Mouse (Mus musculus) heart, postnatal 14 days (tissue): ENCODE measurements around the gene Kbtbd12. TPM values are rescaled to one million over a fixed set of nuclear protein-coding genes. Genes with fewer than 3 reads are reported as not detected.

Experiments used
- DNase-seq, 2 experiments: peaks; one replicate each; pipeline ENCODE4 v3.0.0; 2021 to 2022
- intact Hi-C: fragments of 180-260 bp; cut with DNase I; formaldehyde crosslinking; loops from one replicate; pipeline ENCODE4 v1.15.1; 2025
- total RNA-seq, 2 experiments: library from RNA; stranded (reverse); gene quantifications; 2 replicates each; pipeline ENCODE4 v1.2.3; 2021

Kbtbd12 gene
- total RNA-seq, 2 experiments from 2014 or later: 32.7 to 36.1 TPM

DNA sequence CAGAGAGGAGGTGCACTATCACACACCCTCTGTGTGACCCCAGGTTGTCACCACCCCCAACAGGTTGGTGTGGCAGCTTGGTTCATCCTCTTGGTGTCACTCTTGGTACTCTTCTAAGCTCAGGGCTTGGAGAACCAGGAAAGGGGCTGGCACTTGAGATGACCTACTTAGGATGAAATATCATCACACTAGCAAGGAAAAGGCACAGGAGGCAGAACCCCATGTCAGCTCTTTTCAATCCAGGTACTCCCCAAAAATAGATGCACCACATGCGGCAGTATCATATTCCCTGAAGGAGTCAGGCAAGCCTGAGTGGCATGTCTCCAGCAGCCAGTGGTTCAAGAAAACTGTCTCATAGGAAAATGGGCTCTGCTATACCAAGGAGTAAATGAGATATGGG lies 79.7 kb downstream of the Kbtbd12 start:
- intact Hi-C loops: no loop called here
- no peak for DNase-seq

DNA sequence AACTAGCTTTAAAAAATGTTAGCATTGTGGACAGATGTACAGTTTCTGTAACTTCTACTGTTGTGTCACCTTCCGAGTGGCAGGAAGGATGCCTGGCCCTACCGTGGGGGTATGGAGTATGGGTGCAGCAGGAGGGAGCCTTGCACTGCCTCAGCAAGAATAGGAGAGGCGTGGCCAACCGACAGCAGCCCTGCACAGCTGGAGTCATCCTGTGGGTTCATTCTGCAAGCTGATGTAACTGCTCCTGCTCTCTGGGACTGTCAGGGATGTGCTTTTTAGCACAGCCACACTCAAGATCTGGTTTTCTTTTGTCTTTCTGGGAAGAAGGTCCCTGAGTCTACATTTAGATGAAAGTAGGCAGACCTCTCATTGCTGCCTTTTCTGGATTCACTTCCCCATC lies 80.2 kb downstream of the Kbtbd12 start:
- intact Hi-C loops: no loop called here

DNA sequence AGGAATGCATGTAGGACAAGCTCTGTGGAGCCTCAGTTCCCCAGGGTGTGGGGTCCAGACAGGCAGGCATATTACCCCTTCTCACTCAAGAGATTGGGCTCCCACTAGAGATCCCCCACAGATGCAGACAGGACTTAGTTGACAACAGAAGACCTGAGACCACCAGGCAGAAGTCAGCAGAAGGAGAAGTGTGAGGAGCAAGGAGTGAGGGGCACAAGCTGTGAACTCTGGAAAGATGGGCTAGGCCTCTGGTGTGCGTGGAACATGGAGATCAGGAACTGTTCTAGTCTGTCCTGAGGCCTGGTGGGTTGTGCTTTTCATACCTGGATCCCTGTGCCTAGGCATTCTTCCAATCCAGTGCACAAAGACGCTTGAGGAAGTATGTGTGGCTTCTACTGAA lies 87.8 kb downstream of the Kbtbd12 start:
- no peak for DNase-seq
- intact Hi-C loops: loop anchor here (2.0 to 5.0 kb wide), 3 partner anchors 281 to 342 kb away; no protein-coding TSS in a partner anchor

More for the DNA sequence above, 80.2 kb downstream of the Kbtbd12 start:
- DNase-seq: no peak

DNA sequence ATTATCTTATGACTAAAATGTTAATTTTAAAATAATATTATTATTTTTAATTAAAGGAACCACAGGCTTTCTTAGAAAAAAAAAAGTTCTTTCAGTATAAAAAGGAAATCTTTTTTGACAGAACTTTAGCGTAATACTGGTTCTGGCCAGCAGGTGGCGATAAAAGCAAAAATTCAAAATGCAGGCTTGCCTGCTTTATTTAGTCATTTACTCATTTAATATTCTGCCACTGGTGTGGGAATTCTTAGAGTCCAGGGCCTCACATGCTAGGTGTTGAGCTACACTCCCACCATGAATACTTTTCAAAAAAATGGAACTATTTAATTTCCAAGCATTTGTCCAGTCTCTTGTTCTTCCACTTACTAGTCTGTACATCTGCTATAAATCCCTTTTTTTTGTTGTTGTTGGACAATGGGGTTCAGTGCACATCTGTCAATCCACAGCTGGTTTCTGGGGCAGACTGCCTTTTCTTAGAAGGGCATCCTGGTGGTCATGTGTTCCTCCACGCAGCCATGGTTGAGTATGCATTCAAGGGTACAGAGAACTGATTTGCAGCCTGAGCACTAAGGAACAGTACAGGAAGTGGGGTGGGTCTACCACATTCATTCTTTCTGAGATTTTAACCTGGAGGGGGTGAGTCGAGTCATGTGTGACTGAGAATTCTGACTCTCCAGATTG lies 88.5 kb downstream of the Kbtbd12 start:
- DNase-seq: peak; percentile 59 to 79
- intact Hi-C loops: loop anchor here (2.0 to 5.0 kb wide), 2 partner anchors 306 to 343 kb away; no protein-coding TSS in a partner anchor

DNA sequence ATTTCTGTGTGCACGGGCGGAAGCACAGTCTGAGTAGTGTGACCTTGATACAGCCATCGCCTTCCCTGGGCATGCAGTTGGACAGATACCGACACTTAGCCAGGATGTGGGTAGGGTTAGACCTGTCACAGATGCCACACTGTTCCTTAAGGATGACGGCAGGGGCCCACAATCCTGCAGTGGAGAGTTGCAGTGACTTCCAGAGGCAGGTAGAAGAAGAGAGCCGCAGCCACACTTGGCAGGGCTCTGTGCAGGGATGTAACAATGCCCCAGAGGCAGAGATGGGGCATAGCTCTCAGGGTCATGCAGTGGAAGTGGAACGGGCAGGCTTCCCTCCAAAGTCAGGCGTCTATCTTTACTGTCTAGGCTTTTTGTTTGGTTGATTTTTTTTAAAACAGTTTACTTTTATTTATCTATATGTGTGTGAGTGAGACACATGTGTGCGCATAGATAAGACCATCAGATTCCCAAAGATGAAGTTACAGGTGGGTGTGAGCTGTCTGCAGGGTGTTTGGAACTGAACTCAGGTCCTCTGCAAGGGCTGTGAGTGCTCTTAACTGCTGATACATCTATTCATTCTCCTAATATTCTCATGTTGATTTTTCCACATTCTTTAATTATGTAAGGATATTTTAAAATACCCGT lies 89.2 kb downstream of the Kbtbd12 start:
- no peak for DNase-seq
- intact Hi-C loops: loop anchor here (2.0 to 5.0 kb wide), 2 partner anchors 306 to 344 kb away; no protein-coding TSS in a partner anchor

DNA sequence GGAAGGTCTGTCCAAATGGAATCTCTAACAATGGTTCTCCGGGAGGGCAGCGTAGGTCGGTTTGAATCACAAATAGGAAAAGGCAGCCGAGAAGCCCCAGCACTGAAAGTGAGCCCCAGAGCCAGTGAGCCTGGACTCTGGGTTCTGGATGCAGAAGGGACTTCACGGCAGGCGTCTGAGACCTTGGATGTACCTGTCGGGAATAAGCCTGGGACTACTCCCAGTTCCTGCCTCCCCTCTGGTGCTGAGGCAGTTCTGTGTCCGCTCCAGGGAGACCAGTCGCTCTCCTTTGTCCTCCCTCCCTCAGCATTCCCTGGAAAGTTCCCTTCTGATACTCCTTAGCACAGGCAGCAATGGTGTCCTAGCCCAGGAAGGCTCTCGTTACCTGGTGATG lies 92.4 kb downstream of the Kbtbd12 start:
- intact Hi-C loops: loop anchor here (5.0 kb wide), 1 partner anchor 347 kb away; no protein-coding TSS in a partner anchor
- DNase-seq: no peak

DNA sequence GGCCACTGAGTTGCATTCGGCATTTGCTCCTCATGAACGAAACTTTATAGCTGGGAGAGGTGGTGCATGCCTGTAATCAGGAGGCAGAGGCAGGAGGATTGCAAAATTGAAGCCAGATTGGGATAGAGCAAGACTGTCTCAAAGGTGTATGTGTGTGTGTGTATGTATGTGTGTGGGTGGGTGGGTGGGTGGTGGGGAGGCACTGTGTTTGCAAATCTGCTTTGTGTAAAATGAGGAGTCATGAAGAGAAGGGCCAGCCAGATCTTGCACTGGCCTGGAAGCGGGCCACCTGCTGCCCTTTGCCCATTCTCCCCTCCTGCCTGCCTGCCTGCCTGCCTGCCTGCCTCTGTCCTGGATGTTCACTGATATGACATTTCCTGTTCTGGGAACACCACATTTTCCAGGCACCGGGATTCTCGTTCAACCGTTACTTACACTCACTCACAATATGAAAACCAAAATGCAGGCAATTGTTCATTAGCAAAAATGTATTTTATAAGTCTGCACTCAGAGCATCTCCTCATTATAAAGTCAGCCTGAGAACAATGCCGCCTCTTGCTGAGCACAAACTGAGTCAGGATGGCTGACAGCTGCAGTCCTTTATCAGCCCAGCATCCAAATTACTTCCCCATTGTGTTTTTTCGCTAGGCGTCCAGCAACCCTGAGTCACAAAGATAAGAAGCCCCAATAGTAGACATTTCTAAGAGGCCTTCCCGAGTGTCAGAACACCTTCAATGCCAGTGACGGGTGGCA lies 92.9 kb downstream of the Kbtbd12 start:
- DNase-seq: no peak
- intact Hi-C loops: loop anchor here (5.0 kb wide), 1 partner anchor 347 kb away; no protein-coding TSS in a partner anchor

DNA sequence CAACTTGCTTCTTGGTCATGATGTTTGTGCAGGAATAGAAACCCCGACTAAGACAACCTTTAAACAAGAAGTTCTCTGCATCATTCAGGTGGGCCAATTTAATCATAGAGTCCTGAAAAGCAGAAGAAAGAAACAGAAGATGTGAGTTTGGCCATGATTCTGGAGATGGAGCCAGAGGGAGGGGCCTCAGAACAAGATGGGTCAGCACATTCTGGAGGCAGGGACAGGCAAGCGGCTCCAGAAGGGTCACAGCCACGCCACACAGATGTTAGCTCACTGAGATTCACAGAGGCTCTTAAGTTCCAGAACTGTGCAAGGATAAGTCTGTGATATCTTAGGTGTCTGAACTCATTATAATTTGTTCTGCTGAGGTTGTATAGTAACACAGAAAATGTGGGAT lies 93.5 kb downstream of the Kbtbd12 start:
- intact Hi-C loops: no loop called here
- no peak for DNase-seq

DNA sequence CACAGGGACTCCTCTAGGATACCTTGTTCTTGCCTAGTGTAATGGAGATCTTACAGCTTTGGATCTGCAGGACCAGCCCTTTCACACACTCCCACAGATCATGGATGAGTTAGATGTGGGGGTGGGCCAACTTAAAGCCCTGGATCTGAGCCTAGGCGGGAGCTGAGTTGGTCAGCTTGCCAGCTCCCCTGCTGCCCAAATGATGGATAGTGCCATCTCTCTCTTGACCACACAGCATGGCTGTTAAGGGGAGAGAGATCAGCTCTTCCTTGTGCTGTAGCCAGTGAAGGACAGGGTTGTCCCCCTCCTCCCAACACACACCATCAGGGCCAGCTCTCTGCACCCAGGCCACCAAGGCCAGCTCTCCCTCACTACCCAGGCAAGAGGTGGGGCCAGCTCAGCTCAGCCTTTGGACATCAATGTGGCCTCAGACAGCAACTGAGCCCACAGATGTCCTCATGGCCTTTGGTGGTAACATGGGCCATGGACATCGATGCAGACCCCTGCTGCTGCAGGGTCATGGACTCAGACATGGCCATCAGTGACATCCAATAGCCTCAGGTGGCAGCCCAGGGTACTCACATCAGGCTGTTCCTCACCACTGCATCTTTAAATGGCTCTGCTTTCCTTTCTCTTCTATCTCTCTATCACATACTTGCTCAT lies 97.5 kb downstream of the Kbtbd12 start:
- intact Hi-C loops: no loop called here
- DNase-seq: no peak

DNA sequence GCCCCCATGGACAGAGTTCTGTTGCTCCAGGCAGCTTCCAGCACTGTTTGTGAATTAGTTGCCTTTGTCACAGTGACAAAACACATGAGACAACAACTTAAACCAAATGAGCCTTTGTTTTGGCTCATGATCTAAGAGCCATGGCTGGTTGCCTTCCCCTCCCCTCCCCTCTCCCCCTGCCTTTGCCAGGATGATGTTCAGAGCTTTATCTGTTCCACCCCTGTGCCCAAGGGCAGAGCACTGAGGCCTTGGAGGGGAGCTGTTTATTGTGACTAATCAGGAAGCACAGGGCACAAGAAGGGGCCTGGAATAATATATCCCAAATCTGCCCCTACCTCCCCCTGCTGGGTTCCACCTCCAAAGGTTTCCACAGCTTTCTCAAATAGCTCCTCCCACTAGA lies 107.4 kb downstream of the Kbtbd12 start:
- intact Hi-C loops: no loop called here
- DNase-seq: no peak

DNA sequence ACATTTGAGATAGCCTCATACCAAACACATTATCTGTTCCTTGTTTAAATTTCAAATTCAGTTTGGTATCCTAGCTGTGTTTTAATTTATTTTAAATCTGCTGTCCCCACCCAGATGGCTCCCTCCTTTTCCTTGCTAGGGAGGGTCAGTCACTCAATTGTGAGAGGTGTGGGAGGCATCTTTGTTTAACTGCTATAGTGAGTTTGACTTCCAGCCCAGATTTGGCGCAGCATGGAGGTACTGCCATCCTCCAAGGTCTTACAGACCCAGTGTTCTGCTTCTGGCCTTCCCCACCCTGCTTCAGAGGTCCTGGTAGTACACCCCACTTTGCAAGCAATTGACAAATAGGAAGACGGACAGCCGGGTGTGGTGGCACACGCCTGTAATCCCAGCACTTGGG lies 113.7 kb downstream of the Kbtbd12 start:
- intact Hi-C loops: no loop called here
- no peak for DNase-seq

DNA sequence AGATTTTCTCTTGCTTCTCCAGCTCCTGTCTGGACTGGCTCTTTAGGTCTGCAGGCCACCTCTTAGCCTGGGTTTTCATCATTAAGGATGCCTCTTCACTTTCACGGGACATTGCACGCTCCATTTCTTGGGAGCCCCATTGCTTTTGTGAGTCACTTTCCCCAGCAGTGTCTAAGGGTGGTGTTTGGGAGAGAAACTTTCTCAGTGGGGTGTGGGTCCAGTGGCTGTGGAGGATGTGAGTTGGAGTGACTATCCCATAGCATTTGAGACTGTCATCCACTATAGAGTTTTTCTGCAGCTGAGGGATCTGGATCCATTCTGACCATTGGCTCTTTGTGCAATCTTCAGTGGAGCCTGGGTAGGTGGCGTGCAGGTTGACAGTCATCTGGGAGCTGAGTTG lies 114.3 kb downstream of the Kbtbd12 start:
- intact Hi-C loops: no loop called here

DNA sequence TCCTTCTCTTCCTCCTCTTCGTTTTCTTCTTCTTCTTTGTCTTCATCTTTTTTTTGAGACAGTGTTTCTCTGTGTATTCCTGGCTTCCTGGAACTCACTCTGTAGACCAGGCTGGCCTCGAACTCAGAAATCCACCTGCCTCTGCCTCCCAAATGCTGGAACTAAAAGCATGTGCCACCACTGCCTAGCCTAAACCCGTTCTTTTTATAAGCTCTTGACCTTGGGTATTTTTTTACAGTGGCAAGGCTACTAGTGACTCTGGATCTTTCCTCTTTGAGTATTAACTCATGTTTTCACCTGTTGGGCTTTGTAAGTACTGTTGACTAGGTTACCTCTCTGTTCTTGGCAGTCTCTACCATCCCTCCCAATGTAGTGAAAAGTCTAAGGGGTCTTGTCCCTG lies 114.7 kb downstream of the Kbtbd12 start:
- intact Hi-C loops: no loop called here
- no peak for DNase-seq

More for the DNA sequence above, 114.3 kb downstream of the Kbtbd12 start:
- no peak for DNase-seq

DNA sequence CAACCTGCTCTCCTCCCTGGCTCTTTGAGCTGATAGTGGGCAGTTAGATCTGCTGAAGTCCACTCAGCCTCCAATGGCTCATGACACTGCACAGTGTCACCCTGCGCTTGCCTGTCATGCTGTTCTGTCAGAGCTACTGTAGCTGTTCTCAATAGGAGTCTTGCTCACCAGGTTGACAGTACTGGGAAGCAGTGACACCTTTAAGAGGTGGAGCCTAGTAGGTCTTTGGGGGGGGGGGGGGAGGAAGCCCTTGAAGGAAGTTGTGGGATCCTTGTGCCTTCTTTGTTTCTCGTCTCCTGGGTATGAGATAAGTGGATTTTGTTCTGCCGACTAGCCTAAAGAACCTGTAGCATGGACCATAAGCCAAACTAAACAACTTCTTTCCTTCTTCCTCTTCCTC lies 115.1 kb downstream of the Kbtbd12 start:
- intact Hi-C loops: no loop called here
- no peak for DNase-seq

DNA sequence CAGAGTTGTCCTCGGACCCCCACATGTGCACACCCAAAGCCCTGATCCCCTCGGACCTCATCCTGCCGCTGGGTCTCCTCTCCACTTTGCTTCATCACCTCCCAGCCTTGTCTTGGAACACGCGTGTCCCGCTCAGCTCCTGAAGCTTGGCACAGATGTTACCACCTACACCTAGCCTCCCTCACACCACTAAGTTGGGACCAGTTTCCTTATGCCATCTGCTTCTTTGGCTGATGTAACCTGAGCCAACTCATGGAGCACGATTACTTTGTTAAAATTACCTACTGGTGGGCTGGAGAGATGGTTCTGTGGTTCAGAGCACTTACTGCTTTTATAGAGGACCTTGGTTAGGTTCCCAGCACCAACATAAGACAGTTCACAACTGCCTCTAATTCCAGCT lies 115.9 kb downstream of the Kbtbd12 start:
- no peak for DNase-seq
- intact Hi-C loops: no loop called here

DNA sequence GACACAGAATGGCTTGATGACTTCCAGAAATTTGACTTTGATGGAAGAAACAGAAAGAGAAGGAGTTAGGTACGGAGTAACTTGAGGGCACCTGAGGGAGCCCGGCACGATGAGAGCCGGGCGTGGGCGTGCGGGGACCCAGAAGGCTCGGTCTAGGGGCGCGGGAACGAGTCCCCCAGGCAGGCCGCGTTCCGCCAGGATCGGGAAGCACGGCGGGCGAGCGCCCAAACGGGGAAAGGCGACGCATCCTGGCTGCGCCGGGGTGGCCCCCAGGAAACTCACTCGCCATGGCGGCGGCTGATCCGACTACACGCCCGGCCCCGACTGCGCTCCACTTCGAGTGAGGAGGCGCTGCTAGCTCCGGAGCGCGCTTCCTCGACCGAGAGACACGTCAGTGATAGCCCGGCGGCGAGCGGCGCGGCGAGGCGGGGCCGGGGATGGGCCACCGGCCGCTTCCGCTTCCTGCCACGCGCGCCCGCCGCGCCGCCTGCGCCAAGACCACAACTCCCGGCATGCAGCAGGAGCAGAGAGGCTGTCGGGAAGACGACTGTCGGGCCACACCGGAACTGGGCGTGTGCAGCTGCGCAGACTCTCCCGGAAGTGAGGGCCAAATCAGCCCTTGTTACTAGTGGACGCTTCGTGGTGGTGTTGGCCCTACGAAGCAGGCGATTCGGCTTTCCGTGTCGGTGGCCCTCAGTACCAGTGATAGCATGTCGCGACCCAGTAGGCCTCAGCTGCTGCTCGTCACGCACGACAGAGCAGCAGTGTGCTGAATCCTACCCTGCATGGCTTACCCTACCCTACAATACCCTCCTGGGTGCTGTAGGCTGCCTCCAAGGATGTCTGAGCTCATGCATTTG lies 119.1 kb downstream of the Kbtbd12 start, which contains the start of gene Sec61a1:
TSS of gene Sec61a1 (minus strand) at position 502 of the 860 bp plus-strand sequence.
- peak; percentile 96 for DNase-seq
- intact Hi-C loops: no loop called here

DNA sequence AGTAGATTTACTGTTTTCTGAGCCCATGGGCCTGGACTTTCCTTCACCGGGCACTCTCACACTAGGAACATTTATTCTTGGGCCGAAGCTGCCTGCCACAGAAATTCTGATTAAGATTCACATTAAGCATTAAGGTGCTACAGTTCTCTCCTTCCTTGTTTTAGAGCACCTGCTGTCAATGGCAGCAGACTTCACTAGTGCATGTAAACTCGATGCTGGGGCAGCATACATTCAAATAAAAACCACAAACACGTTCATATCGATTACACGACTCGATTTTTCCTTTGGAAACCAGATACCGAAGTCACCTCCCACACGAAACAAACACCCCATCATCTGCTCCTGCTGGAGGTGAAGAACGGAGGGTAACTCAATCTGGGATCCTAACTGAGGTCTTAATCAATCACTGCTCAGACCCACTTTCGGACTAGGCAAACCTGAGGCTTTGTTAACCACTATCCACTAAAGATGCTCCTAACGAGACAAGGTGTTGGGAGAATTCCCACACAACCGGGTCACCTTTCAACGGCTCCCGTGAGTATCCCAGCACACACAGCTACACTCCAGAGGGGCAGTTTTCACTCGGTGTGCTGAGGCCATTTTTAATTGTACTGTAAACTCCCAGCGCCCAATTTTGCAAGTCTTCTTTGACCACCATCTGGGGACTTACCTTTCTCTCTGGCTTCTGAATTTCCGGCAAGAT lies 119.9 kb downstream of the Kbtbd12 start:
- no peak for DNase-seq
- intact Hi-C loops: no loop called here

DNA sequence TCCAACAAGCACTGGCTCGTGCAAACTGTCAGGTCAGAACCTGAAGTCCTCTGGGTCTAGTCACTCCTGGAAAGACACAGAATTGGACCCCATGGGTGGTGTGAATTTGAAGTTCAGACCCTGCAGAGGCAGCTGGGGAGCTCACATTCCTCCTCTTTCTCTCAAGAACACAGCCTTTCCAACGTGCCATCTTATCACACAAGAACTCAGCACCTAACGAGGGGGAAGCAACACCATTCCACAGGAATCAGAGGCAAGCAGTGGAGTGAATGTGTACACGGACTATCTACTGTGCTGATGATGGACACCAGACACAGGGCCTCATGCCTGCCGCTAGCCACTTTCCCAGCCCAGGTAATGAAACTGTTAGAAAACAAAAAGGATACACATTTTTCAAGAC lies 121.1 kb downstream of the Kbtbd12 start:
- intact Hi-C loops: no loop called here

DNA sequence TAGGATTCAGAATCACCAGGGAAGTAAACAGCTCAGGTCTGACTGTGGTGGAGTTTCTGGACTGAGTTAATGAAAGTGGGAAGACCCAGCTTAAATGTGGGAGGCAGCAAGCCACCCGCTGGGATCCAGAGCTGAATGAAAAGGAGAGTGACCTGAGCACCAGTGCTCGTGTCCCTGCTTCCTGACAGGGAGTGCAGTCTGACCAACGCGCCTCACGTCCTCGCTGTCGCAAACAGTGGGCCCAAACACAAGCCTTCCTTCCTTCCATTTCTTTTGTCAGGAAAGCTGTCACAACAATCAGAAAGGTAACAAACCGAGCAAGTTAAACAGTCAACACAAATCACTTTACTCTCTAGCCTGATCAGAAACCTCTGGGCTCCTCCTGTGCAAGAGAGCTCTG lies 121.8 kb downstream of the Kbtbd12 start:
- intact Hi-C loops: no loop called here
- no peak for DNase-seq

More for the DNA sequence above, 121.1 kb downstream of the Kbtbd12 start:
- no peak for DNase-seq
